Mouse (Mus musculus): Measurements from ENCODE around the gene Mrps18b.

Mrps18b gene

DNA sequence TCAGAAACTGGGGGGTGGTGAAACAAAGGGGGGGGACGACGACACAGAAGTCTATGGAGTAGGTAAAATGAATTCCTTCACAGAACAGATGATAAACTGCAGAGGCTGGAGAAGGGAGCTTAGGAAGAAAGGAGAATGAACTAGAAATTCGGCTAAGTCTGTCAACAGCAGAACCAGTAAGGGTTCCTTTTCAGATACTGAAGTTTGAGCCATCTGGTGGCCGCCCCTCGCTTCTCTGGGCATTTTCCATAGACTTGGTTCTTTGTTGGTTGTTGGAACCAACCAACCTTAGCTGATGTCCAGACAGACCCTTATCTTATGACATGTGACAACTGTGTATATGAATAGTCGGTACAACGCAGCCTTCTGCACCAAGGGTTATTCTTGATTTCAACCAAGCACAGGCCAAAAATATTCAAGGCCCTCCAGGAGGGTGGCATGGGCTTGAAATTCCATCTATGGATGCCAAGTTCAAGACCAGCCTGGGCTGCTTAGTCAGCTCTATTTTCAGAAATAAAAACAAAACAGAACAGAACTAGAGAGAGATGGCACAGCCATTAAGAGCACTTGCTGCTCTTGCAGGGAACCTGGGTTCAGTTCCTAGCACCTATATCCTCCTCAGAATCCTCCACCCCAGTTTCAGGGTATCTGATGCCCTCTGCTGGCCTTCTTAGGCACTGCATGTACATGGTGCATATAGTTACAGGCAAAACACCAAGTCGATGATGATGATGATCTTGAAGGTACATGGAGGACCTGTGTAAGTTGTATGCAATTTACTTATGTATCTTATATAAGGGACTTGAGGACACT, 45.1 kb downstream of the Mrps18b start:
- DNase-seq = peak; percentile 80

DNA sequence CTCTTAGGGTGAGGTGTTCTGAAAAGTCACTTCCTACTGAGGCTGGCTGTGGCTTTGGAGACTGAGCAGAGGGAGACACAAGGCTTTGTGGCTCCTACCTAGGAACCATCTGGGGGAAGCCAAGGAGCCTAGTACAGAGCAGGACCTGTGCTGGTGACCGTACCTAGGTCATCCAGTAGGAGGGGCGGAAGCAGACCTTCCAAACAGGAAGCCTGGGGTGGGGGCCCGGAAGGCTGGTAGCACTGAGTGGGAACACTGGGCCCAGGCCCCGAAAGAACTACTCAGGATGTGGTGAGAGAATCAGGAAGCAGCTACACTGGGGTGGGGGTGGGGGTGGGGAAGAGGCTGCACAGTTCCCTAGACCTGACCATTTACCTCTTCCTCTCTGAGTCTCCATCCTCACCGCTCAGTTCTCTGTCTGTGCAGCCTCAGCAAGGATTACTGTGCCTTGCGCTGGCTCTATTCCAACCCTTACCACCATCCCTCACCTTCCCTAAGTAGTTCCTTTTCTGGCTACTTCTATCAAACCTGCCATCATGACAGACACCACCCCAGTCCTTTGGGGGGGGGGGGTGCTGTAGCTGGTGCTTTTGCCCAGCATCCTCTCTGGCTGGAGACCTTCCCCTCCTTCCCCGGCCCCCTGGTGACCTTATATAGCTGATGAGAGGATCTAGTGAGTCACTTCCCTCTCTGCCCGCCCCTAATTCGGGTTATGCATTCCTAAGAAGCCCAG, 45.9 kb downstream of the Mrps18b start:
- DNase-seq = peak; percentile 84

DNA sequence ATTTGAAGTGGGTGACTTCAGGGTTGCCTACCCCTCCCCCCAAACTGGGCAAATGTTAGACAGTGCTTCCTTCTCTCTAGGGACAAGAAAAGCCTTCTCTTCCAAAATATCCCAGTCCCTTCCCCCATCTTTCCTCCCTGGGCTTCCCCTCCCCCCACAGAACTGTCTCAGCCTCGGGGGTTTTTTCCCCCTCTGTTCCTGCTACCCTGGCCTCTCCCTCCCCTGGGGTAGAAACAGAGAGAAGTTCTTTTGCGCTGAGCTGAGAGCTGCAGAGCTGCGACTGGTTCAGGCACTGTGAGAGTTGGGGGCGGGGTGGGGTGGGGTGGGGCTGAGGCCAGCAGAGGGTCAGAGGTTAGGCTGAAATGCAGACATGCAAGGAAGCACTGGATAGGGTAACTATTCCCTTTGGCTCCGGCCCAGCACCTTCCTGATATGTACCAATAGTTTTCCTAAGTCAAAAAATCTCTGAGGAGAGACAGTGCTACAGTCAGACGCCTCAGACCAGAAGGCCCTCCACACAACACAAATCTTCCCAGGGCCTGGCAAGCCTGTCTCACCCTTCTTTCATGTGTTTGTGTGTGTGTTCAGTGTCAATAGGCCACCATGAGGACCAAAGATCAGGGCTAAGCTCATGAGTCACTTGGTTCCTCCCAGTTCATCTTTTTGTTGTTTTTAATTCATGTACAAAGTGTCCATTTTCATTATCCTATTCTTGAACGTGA, 46.7 kb downstream of the Mrps18b start:
- peak; percentile 62 for DNase-seq

DNA sequence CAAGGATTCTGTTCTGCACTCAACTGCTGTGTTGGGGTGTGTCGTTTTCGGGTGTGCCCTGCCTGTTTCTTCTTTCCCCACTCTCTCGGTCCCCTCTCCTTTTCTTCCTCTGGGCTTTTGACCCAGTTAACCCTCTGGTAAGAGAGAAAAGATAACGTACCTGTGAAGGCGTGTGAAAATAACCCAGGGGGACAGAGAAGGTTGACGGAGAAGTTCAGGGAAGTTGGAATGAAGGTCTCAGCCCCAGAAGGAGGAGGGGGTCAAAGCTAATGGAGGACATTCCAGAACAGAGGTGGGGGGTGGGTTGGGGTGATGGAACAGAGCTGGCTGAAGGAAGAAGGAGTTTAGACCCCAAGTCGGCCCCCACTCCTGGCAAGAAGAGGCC, 47.2 kb downstream of the Mrps18b start:
- DNase-seq = no peak

DNA sequence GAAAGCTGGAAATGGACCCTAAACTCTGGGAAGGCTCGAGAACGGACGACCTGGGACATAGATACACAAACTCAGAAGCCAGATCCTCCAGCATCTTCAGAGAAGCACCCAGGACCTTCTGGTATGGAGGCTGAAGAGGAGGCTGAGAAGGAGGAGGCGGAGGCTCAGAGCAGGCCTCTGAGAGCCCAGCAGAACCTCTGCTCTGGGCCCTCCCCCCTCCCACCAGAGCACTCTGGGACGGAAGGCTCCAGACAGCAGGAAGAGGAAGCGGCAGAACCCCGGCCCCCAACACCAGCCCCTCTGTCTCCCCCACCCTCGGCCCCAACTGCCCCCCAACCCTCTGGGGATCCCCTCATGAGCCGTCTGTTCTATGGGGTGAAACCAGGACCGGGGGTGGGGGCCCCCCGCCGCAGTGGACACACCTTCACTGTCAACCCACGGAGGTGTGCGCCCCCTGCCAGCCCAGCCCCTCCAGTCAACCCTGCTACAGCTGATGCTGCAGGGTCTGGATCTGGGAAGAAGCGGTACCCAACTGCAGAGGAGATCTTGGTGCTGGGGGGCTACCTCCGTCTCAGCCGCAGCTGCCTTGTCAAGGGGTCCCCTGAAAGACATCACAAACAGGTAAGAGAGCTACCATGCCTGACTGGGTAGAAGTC, 47.9 kb downstream of the Mrps18b start:
- peak; percentile 74 for DNase-seq

DNA sequence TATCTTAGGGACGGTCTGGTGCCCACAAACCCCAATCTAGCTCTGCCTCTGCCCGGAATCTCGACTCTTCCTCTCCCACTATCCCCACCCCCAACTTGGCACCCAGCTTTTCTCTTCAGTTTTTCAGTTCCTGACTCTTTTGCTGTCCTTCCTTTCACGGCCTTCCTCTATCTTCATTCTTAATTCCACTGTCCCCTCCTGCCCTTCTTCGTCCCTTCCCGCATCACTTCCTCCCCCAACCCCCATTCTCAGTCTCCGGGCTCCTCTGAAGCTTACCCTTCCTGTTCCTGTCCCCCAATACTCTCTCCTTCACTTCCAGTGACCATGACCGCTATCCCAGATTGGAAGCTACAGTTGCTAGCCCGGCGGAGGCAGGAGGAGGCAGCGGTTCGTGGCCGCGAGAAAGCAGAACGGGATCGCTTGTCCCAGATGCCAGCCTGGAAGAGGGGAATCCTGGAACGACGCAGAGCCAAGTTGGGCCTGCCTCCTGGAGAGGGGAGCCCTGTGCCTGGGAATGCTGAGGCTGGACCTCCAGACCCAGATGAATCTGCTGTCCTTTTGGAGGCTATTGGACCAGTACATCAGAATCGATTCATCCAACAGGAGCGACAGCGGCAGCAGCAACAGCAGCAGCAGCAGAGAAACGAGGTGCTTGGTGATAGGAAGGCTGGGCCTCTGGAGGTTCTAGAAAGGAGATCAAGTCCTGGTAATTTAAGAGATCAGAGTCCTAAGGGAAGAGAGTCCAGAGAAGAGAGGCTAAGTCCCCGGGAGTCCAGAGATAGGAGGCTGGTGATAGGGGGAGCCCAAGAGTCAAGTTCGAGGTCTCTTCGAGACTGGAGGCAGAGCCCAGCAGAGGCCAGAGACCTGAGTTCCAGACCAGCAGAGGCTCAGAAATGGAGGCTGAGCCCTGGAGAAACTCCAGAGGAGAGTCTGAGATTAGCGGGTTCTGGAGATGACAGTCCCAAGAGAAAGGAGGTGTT, 49.0 kb downstream of the Mrps18b start:
- DNase-seq = peak; percentile 73

DNA sequence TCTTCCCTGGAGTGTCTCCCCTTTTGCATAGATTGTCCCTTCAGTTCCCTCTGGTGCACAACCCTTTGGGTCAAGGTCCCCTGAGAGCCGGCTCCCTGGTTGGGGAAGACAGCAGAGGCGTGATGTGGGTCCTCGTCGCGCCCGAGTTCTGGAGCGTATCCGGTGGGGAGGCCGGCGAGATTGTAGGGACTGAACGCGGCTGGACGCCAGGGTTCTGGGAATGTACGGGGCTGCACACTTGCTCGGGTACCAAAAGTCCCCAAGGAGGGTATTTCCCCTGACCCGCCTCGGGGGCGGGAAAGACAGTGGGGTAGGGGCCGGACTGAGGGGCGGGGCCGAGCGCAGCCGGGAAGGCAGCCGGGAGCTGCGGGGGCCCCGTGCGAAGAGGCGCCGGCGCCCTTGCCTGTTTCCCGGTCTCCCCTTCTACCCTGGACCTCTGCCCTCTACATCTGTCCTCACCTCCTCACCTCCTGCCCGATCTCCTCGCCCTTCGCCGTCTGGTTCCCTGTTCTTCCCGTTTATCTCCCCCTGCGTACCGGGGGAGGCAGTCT, 49.8 kb downstream of the Mrps18b start:
- peak; percentile 68 for DNase-seq

DNA sequence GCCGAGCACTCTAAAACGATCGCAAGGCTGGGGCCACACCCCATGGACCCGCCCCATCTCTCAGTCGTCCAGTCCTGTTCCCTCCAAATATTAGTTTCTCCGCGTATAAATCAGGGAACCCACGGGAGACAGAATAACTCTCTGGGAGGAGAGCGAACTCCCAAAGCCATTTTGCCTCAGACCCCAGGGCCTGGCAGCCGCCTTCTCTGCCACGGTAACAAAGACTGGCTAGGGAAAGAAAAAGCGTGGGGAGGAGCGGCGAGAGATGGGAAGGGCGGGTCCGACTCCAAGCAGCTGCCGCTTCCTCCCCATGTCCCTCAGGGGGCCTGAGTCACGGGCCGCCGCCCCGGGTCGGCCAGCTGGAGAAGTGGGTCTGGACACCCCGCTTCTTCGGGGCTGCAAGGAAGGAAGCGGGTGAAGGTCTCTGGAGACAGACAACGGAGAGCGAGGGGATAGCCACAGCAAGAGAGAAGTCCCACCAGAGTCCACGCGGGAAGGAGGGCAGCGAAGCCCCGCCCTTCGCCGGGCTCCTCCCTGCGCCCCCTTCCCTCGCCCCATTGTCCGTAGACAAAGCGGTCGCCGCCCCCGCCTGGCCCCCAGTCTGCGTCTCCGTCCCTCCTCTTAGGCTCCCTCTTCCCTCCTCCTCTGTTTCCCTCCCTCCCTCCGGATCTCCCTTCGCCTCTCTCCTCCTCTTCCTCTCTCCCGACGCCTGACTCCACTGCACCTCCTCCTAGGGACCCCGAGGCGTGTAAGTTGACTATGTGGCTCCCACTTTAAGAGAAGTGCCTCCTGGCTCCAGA, 50.5 kb downstream of the Mrps18b start, which contains the start of gene Ppp1r18:
Gene Ppp1r18, plus strand, starts transcription at position 113 of the 800 bp plus-strand sequence.
- peak; percentile 67 for DNase-seq

DNA sequence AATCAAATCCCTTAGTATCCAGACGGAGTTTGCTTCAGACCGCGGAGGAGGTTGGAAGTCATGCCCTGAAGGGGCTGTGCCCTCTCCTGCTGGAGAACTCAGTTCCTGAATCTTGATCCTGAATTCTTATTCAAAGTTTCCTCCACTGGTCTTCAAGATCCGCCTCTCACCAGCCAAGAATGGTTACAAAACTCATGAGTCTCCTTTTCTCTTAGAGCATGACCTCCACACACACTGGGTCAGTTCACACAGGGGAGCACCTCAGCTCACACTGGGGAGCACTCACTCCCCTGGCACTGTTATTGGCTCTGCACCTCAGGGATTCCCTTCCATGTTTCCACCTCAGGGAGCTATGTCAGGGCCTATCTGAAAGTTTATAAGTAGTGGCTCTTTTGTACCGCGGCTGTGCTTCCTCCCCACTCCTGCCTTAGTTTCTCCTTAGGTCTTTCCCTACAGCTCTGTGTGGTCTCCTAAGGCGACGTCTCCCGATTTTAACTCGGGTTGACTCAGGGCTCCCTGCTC, 51.3 kb downstream of the Mrps18b start:
- no peak for DNase-seq

DNA sequence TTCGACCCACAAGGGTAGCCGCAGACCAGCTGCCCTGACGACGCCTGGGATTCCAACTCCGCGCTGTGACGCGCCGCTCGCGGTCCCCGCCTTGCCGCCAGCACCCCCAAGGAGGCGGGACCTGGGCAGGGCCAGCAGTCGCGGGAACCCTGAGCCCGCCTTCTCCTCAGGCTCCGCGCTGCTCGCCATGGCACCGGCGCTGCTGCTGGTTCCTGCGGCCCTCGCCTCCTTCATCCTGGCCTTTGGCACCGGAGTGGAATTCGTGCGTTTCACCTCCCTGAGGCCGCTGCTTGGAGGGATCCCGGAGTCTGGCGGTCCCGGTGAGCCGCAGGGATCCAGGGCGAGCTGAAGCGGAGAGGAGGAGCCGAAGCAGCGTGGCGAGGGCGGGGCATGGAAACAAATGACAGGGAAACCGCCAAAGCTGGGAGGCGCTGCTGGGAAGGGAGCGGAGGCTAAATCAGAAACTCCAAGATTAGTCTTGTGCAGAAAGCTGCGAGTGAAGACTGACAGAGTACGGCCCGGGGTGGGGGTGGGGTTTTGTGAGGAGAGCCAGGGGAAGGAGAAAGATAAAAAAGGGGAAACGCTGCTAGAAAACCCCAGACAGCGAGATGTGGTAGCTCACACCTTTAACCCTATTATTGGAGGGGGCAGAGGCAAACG, 54.9 kb downstream of the Mrps18b start, which contains the start of gene Nrm:
Gene Nrm, plus strand, starts transcription at position 121 of the 660 bp plus-strand sequence.
- peak; percentile 87 for DNase-seq

DNA sequence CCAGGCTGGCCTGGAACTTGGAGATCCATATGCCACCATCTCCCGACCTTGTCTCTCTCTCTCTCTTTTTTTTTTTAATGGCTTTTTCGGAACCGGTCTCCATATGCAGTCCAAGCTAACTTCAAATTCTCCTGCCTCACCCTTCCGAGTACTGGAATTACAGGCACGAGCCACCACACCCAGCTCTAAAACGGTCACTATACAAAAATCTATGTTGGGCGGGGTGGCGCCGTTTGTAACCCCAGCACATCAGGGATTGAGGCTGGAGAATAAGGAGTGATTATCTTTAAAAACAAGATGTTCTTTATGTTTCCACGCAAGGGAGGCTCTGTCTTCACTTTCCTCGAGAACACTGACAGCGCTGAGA, 55.4 kb downstream of the Mrps18b start:
- no peak for DNase-seq

All from thymus, postnatal 4 days (tissue).